Mouse (Mus musculus) Patski (cell line): ENCODE measurements around the gene Lhpp. TPM values are rescaled to one million over a fixed set of nuclear protein-coding genes. Genes with fewer than 3 reads are reported as not detected.
A peak's percentile ranks its signal among the peaks of the same experiment; 100 is the strongest.

Experiments used
- ATAC-seq: fragments of 100-300 bp; one replicate; pipeline ENCODE4 v1.8.0; 2021
- CTCF ChIA-PET: fragments of 350-600 bp; sonication (Branson Sonifier 250); formaldehyde crosslinking; loops from one replicate; lab custom pipeline; 2022; ENCODE audit warnings: inconsistent platforms; lab: Charles Lee
- POLR2A ChIA-PET: fragments of 350-600 bp; sonication (Branson Sonifier 250); formaldehyde crosslinking; loops from one replicate; lab custom pipeline; 2022; ENCODE audit warnings: antibody characterized with exemption, inconsistent platforms; lab: Charles Lee
- DNase-seq: peaks from one replicate; pipeline ENCODE4 v3.0.0-alpha.2; 2011; ENCODE audit warnings: low read depth, low spot score
- H3K27me3 ChIP-seq: fragments of 371-371 bp; one replicate; pipeline ENCODE4 v1.5.1; 2021
- CTCF ChIP-seq: fragments of 100-300 bp; IDR thresholded peaks from one replicate; pipeline ENCODE4 v1.5.1; 2021
- in situ Hi-C: fragments of 300-500 bp; cut with MboI; formaldehyde crosslinking; loops from 3 replicates; pipeline ENCODE4 v1.11.1; 2018; ENCODE audit warnings: low pct_unique_long_range_greater_than_20kb, mixed read lengths
- polyA plus RNA-seq: library from polyadenylated mRNA; unstranded; gene quantifications from one replicate; pipeline ENCODE4 v1.2.3, GENCODE M21; 2021

The Lhpp gene
- polyA plus RNA-seq, 1 experiment from 2014 or later: 23.6 TPM

GRCm38 (mm10) chr7:132640946-132641345, 30.5 kb downstream of the Lhpp start:
- ATAC-seq (peak; percentile 60), DNase-seq (no peak)
- POLR2A ChIA-PET: no interaction called here
- in situ Hi-C loops: loop anchor here (5.0 kb wide), 1 partner anchor 404 kb away; no protein-coding TSS in a partner anchor
- no peaks in the 10 kb centered on the region for H3K27me3 ChIP-seq
- no peak for TF ChIP-seq CTCF
- CTCF ChIA-PET: no interaction called here

DNA sequence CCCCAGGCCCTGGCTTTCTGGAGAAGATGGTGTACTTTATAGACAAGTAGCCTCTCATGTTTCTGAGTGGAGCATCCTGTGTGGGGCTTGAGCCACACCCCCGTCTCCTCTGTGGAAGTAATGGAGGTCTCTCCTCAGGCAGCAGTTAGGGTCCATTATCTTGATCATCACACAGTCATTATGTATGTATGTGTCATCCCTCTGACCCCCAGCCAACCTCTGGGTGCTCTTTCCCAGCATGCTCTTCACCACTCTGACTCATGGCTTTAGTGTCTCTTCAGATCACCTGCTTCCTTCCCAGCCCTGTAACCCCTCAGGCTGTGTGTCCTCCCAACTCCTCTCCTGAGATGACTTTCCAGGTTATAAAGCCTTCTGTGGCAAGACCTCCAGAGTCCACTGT, 31.2 kb downstream of the Lhpp start:
- H3K27me3 ChIP-seq: no peaks in the 10 kb centered on the region
- ChIA-PET CTCF (no interaction called here), POLR2A (no interaction called here)
- in situ Hi-C loops: loop anchor here (5.0 kb wide), 1 partner anchor 404 kb away; no protein-coding TSS in a partner anchor
- TF ChIP-seq CTCF: no peak
- ATAC-seq: peak; percentile 19
- no peak for DNase-seq

- CTCF ChIA-PET: no interaction called here
- POLR2A ChIA-PET: no interaction called here
- in situ Hi-C loops: loop anchor here (5.0 kb wide), 1 partner anchor 407 kb away; no protein-coding TSS in a partner anchor
- TF ChIP-seq CTCF: no peak
- ATAC-seq (no peak), DNase-seq (no peak)
- no peaks in the 10 kb centered on the region for H3K27me3 ChIP-seq
Measured at GRCm38 (mm10) chr7:132644605-132645279, 34.3 kb downstream of the Lhpp start.

GRCm38 (mm10) chr7:132646514-132646913, 36.1 kb downstream of the Lhpp start:
- ChIA-PET CTCF (interaction anchor here (0.9 kb wide), 1 partner anchor 94 kb away, joined by 3 read pairs; no protein-coding TSS in a partner anchor), POLR2A (interaction anchor here (0.7 kb wide), 1 partner anchor 410 kb away, joined by 3 read pairs; no protein-coding TSS in a partner anchor)
- no peak for TF ChIP-seq CTCF
- H3K27me3 ChIP-seq: no peaks in the 10 kb centered on the region
- in situ Hi-C loops: no loop called here
- ATAC-seq: no peak
- DNase-seq: no peak

DNA sequence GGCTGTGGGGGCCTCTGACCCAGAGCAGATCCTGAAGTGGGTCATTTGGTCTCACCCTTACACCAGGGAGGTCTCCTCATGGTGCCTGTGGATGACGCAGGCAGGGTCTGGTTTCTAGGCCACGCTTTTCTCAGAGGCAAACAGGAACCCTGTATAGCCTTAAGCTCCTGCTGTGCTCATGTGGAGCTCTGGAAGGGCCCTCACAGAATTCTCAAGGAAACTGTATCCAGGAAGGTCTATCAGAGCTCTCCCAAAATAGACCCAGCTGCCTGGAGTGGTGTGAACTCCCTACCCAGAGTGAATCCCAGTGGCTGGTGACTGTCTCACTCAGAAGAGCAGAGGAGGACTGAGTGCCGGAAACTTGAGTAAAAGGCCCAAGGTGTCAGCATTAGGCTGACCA, 44.0 kb downstream of the Lhpp start:
- no peak for DNase-seq
- no peaks in the 10 kb centered on the region for H3K27me3 ChIP-seq
- in situ Hi-C loops: loop anchor here (5.0 kb wide), 2 partner anchors 243 to 343 kb away; no protein-coding TSS in a partner anchor
- no peak for ATAC-seq
- ChIA-PET POLR2A (interaction anchor here (0.6 kb wide), 1 partner anchor 163 kb away, joined by 3 read pairs; no protein-coding TSS in a partner anchor), CTCF (interaction anchor here (1.4 kb wide), 1 partner anchor 158 kb away, joined by 3 read pairs; no protein-coding TSS in a partner anchor)
- TF ChIP-seq CTCF: no peak

DNA sequence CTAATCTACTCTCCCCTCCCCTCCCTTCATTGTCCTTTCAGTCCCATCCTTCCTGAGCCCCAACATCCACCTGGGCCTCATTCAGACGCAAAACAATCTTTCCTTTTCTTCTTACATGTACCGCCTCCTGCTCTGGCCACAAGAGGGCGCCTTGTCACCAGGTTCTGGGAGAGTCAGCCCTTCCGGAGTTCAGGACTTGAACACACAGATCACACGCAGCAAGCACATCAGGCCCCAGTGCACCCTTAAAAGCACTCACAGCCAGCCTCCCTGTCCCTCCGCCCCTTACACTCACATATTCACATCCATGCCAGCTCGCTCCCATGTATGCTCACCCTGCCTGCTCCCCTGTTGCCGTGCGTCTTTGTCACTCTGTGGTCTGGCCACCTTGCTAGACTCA, 45.6 kb downstream of the Lhpp start:
- POLR2A ChIA-PET: interaction anchor here (1.8 kb wide), 2 partner anchors 155 to 156 kb away, joined by 4 to 8 read pairs; no protein-coding TSS in a partner anchor

GRCm38 (mm10) chr7:132656548-132656947, 46.1 kb downstream of the Lhpp start:
- TF ChIP-seq CTCF: no peak
- in situ Hi-C loops: loop anchor here (5.0 kb wide), 1 partner anchor 151 kb away; no protein-coding TSS in a partner anchor
- DNase-seq (peak; percentile 73), ATAC-seq (peak; percentile 40)
- POLR2A ChIA-PET: interaction anchor here (1.8 kb wide), 2 partner anchors 154 to 156 kb away, joined by 4 to 8 read pairs; no protein-coding TSS in a partner anchor
- CTCF ChIA-PET: interaction anchor here (0.7 to 4.4 kb wide), 23 partner anchors 10 to 351 kb away, joined by 3 to 68 read pairs (median 3); partner anchors contain the start of gene Fam53b
- H3K27me3 ChIP-seq: no peaks in the 10 kb centered on the region

More for the DNA sequence above, 45.6 kb downstream of the Lhpp start:
- in situ Hi-C loops: loop anchor here (5.0 kb wide), 1 partner anchor 151 kb away; no protein-coding TSS in a partner anchor
- no peaks in the 10 kb centered on the region for H3K27me3 ChIP-seq
- peak; percentile 90 for TF ChIP-seq CTCF
- DNase-seq (no peak), ATAC-seq (peak; percentile 46)
- CTCF ChIA-PET: interaction anchor here (0.7 to 4.4 kb wide), 19 partner anchors 18 to 350 kb away, joined by 3 to 68 read pairs (median 4); partner anchors contain the start of gene Fam53b

- ChIA-PET CTCF (interaction anchor here (0.8 to 4.4 kb wide), 15 partner anchors 9 to 350 kb away, joined by 3 to 68 read pairs (median 5); no protein-coding TSS in a partner anchor), POLR2A (interaction anchor here (0.6 to 1.8 kb wide), 2 partner anchors 152 to 155 kb away, joined by 3 to 4 read pairs; no protein-coding TSS in a partner anchor)
- in situ Hi-C loops: loop anchor here (5.0 kb wide), 1 partner anchor 150 kb away; no protein-coding TSS in a partner anchor
- no peaks in the 10 kb centered on the region for H3K27me3 ChIP-seq
- DNase-seq (no peak), ATAC-seq (no peak)
- no peak for TF ChIP-seq CTCF
Measured at GRCm38 (mm10) chr7:132657371-132658057, 47.1 kb downstream of the Lhpp start.

- ATAC-seq (no peak), DNase-seq (no peak)
- no peaks in the 10 kb centered on the region for H3K27me3 ChIP-seq
- TF ChIP-seq CTCF: no peak
- in situ Hi-C loops: loop anchor here (5.0 kb wide), 1 partner anchor 149 kb away; no protein-coding TSS in a partner anchor
- ChIA-PET POLR2A (interaction anchor here (0.6 to 1.8 kb wide), 2 partner anchors 152 to 154 kb away, joined by 3 to 4 read pairs; no protein-coding TSS in a partner anchor), CTCF (interaction anchor here (1.2 to 4.4 kb wide), 7 partner anchors 16 to 350 kb away, joined by 3 to 68 read pairs (median 6); no protein-coding TSS in a partner anchor)
Measured at GRCm38 (mm10) chr7:132658058-132658450, 47.6 kb downstream of the Lhpp start.

GRCm38 (mm10) chr7:132658688-132659087, 48.2 kb downstream of the Lhpp start:
- ChIA-PET POLR2A (no interaction called here), CTCF (interaction anchor here (1.2 to 4.4 kb wide), 6 partner anchors 16 to 240 kb away, joined by 3 to 68 read pairs (median 6); no protein-coding TSS in a partner anchor)
- DNase-seq: no peak
- in situ Hi-C loops: loop anchor here (5.0 kb wide), 1 partner anchor 149 kb away; no protein-coding TSS in a partner anchor
- ATAC-seq: no peak
- TF ChIP-seq CTCF: no peak
- H3K27me3 ChIP-seq: no peaks in the 10 kb centered on the region
